Mouse (Mus musculus) forebrain, embryonic 11.5 days (tissue): ENCODE data around the gene Ckmt2. TPM values are rescaled to one million over a fixed set of nuclear protein-coding genes. Genes with fewer than 3 reads are reported as not detected.

ENCODE experiments used
- ATAC-seq: fragments of 200-750 bp; cut with Nextera tagmentation; replicated peaks from 2 replicates; pipeline ENCODE4 v1.8.0; 2017; ENCODE audit warnings: moderate TSS enrichment; ENCODE audit not compliant: low FRiP score
- DNase-seq: peaks from one replicate; pipeline ENCODE4 v3.0.0-alpha.2; 2017; ENCODE audit warnings: low spot score
- H3K27ac ChIP-seq: fragments of 300-500 bp; sonication (generic); 2 replicates; pipeline ENCODE4 v1.5.1; 2014; ENCODE audit warnings: low read depth, low read length
- H3K27me3 ChIP-seq: fragments of 300-500 bp; sonication (generic); 2 replicates; pipeline ENCODE4 v1.6.1; 2014; ENCODE audit warnings: mild to moderate bottlenecking, low read length, mixed read lengths; ENCODE audit not compliant: control insufficient read depth, insufficient read depth
- H3K36me3 ChIP-seq: fragments of 300-500 bp; sonication (generic); 2 replicates; pipeline ENCODE4 v1.6.1; 2014; ENCODE audit warnings: mild to moderate bottlenecking, low read length, moderate library complexity, mixed read lengths; ENCODE audit not compliant: control insufficient read depth, insufficient read depth
- H3K4me1 ChIP-seq: fragments of 300-500 bp; sonication (generic); replicated peaks from 2 replicates; pipeline ENCODE4 v1.6.1; 2014; ENCODE audit warnings: low read length, mixed read lengths; ENCODE audit not compliant: control insufficient read depth, insufficient read depth
- H3K4me2 ChIP-seq: fragments of 300-500 bp; sonication (generic); 2 replicates; pipeline ENCODE4 v1.6.1; 2014; ENCODE audit warnings: low read depth, mild to moderate bottlenecking, low read length, moderate library complexity, mixed read lengths; ENCODE audit not compliant: severe bottlenecking
- H3K4me3 ChIP-seq: fragments of 300-500 bp; sonication (generic); 2 replicates; pipeline ENCODE4 v1.5.1; 2014; ENCODE audit warnings: low read depth, low read length
- H3K9ac ChIP-seq: fragments of 300-500 bp; sonication (generic); 2 replicates; pipeline ENCODE4 v1.6.1; 2014; ENCODE audit warnings: low read length
- H3K9me3 ChIP-seq: fragments of 300-500 bp; sonication (generic); 2 replicates; pipeline ENCODE4 v1.6.1; 2016; ENCODE audit warnings: low read length, mixed read lengths; ENCODE audit not compliant: control insufficient read depth
- WGBS: fragments of 180-500 bp; shearing (Covaris S2); extraction: QIAGEN DNeasy Blood & Tissue Kit; methylation state at CpG from one replicate; pipeline ENCODE4 v1.1.7; 2014; 5-methylcytosine and 5-hydroxymethylcytosine counted together
- polyA plus RNA-seq: library from polyadenylated mRNA; unstranded; fragments of >200 nt; fragmentation: Nextera tagmentation; extraction: Ambion mirVana; gene quantifications from 2 replicates; pipeline ENCODE4 v1.2.1, GENCODE M21; 2014

The Ckmt2 gene
- polyA plus RNA-seq, 1 experiment from 2014 or later, result not detected

DNA sequence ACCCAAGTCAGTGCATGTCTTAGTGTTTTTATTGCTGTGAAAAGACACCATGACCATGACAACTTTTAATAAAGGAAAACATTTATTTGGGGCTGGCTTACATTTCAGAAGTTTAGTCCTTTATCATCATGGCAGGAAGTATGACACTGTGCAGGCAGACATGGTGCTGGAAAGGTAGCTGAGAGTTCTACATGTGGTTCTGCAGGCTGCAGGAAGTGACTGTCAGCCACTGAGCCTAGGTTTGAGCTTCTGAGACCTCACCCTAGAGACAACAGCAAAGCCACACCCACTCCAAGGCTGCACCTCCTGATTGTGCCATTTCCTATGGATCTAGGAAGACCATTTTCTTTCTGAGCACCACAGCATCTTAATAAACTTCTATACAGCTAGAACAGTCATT, 48.8 kb downstream of the Ckmt2 start:
- ATAC-seq (no peak), DNase-seq (no peak)
- H3K9ac ChIP-seq, result no peak overlapping the region
- H3K27me3 ChIP-seq, result no peaks in the 10 kb centered on the region
- H3K36me3 ChIP-seq, result no peaks in the 10 kb centered on the region
- H3K4me1 ChIP-seq, result no peaks in the 10 kb centered on the region
- H3K9me3 ChIP-seq, result no peaks in the 10 kb centered on the region
- no peak overlapping the region for H3K4me3 ChIP-seq
- H3K27ac ChIP-seq, result no peak overlapping the region
- no peak overlapping the region for H3K4me2 ChIP-seq

GRCm38 (mm10) chr13:91826066-91826465, 50.6 kb downstream of the Ckmt2 start:
- Histone ChIP-seq H3K27ac (no peak overlapping the region), H3K4me1 (no peaks in the 10 kb centered on the region), H3K9ac (no peak overlapping the region), H3K4me2 (no peak overlapping the region), H3K4me3 (no peak overlapping the region), H3K9me3 (no peaks in the 10 kb centered on the region), H3K36me3 (no peaks in the 10 kb centered on the region), H3K27me3 (no peaks in the 10 kb centered on the region)
- ATAC-seq (no peak), DNase-seq (no peak)
- WGBS, result 94% methylated on average over 2 of the region's 2 CpGs

- WGBS, result 81% methylated on average over 4 of the region's 4 CpGs
- no peak overlapping the region for H3K27ac ChIP-seq
- H3K36me3 ChIP-seq, result no peaks in the 10 kb centered on the region
- H3K4me2 ChIP-seq, result no peak overlapping the region
- no peak for DNase-seq
- H3K9ac ChIP-seq, result no peak overlapping the region
- no peak overlapping the region for H3K4me3 ChIP-seq
- ATAC-seq, result no peak
- no peaks in the 10 kb centered on the region for H3K9me3 ChIP-seq
- H3K4me1 ChIP-seq, result no peaks in the 10 kb centered on the region
- no peaks in the 10 kb centered on the region for H3K27me3 ChIP-seq
Observed at GRCm38 (mm10) chr13:91824845-91825550, 51.7 kb downstream of the Ckmt2 start.

GRCm38 (mm10) chr13:91823735-91824134, 53.0 kb downstream of the Ckmt2 start:
- no peak for DNase-seq
- WGBS, result 67% methylated on average over 6 of the region's 6 CpGs
- no peaks in the 10 kb centered on the region for H3K27me3 ChIP-seq
- no peak overlapping the region for H3K9ac ChIP-seq
- ATAC-seq, result no peak
- no peaks in the 10 kb centered on the region for H3K36me3 ChIP-seq
- H3K4me1 ChIP-seq, result no peaks in the 10 kb centered on the region
- H3K9me3 ChIP-seq, result no peaks in the 10 kb centered on the region
- H3K27ac ChIP-seq, result no peak overlapping the region
- no peak overlapping the region for H3K4me2 ChIP-seq
- H3K4me3 ChIP-seq, result no peak overlapping the region

DNA sequence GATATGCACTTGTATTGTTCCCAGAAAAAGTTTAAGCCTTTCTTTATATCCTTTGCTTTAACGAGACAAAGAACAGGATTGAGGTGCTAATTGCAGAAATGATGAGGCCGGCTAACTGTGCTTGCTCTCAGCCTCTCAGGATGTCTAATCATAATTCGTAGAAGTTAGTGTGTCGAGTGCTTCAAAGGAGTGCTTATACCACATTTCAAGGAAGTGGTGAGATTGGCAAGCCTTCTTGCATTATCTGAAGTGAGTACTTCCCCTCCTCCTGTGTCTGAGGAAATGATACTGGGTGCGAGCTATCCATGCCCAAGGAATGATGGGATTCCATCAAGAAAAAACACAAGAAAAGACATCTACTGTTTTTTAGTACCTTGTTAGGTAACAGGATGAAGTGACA, 62.0 kb downstream of the Ckmt2 start:
- Histone ChIP-seq H3K9me3 (no peaks in the 10 kb centered on the region), H3K36me3 (no peaks in the 10 kb centered on the region), H3K4me3 (no peak overlapping the region), H3K9ac (no peak overlapping the region), H3K4me1 (no peaks in the 10 kb centered on the region), H3K27ac (no peak overlapping the region), H3K4me2 (no peak overlapping the region), H3K27me3 (no peaks in the 10 kb centered on the region)
- no peak for DNase-seq
- no peak for ATAC-seq
- 90% methylated on average over 5 of the region's 5 CpGs for WGBS

GRCm38 (mm10) chr13:91809476-91809875, 67.2 kb downstream of the Ckmt2 start:
- H3K4me2 ChIP-seq, result no peak overlapping the region
- 35% methylated on average over 2 of the region's 2 CpGs for WGBS
- H3K9me3 ChIP-seq, result no peaks in the 10 kb centered on the region
- no peak overlapping the region for H3K27ac ChIP-seq
- peaks cover 2% of the 10 kb centered on the region; the same call in 1 of the 2 replicates for H3K36me3 ChIP-seq
- H3K4me1 ChIP-seq, result no peaks in the 10 kb centered on the region
- no peaks in the 10 kb centered on the region for H3K27me3 ChIP-seq
- ATAC-seq, result no peak
- no peak overlapping the region for H3K4me3 ChIP-seq
- H3K9ac ChIP-seq, result no peak overlapping the region
- no peak for DNase-seq

- H3K4me1 ChIP-seq, result no peaks in the 10 kb centered on the region
- peaks cover 2% of the 10 kb centered on the region; the same call in 1 of the 2 replicates for H3K36me3 ChIP-seq
- no peaks in the 10 kb centered on the region for H3K9me3 ChIP-seq
- no peaks in the 10 kb centered on the region for H3K27me3 ChIP-seq
- peak overlapping the region; percentile 94 for H3K4me3 ChIP-seq
- no peak; the same call in 1 of the 2 replicates for ATAC-seq
- H3K27ac ChIP-seq, result peak overlapping the region; percentile 79
- WGBS, result 44% methylated on average over 20 of the region's 20 CpGs
- peak overlapping the region; percentile 66 for H3K4me2 ChIP-seq
- H3K9ac ChIP-seq, result peak overlapping the region; percentile 96
- DNase-seq, result no peak
Observed at GRCm38 (mm10) chr13:91807874-91808575, 68.7 kb downstream of the Ckmt2 start.

DNA sequence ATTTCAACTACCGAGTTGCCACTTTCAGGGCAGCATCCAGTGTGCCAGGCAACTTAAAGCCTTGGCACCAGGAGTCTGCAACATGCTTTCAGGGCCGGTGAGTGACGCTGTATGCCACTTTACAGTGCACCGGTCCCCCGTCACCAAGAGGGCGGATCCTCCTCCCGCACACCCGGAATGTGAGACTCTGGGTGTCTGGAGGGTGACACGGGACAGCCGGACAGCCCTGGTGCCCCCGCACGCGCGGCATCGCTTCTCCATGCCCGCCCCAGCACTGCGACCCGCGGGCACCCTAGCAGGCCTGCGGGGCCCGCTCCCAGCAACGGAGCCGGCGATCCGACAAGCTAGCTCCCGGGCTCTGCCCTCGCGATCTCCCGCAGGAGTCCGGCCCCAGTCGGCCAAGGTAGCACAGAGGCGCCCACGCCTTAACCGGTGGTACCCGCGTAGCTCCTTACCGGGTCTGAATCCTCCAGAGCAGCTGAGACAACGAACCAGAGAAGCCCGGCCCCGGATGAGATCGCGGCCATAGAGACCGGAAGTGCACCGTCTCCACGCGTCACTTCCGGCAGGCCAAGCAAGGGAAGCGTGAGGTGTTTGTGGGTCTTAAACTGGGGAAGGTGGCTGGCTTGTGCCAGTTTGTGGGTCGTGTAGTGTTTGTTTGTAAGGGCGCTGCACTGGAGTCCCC, 69.4 kb downstream of the Ckmt2 start, which contains the start of gene Zcchc9:
Gene Zcchc9 (minus strand): TSS at position 551 of the 685 bp plus-strand sequence.
- WGBS, result under 1% methylated on average over 50 of the region's 50 CpGs
- ATAC-seq (peak; percentile 99), DNase-seq (peak; percentile 92)
- peak within 1 kb of the TSS; percentile 66 for H3K4me2 ChIP-seq
- H3K4me3 ChIP-seq, result peak within 1 kb of the TSS; percentile 94
- peaks cover 2% of the 10 kb centered on the region; the same call in 1 of the 2 replicates for H3K36me3 ChIP-seq
- no peaks in the 10 kb centered on the region for H3K4me1 ChIP-seq
- H3K9me3 ChIP-seq, result no peaks in the 10 kb centered on the region
- peak within 1 kb of the TSS; percentile 79 for H3K27ac ChIP-seq
- no peaks in the 10 kb centered on the region for H3K27me3 ChIP-seq
- peak within 1 kb of the TSS; percentile 96 for H3K9ac ChIP-seq
